Mouse (Mus musculus) layer of hippocampus, adult 9-10 months (tissue): ENCODE measurements around the gene Nadk.

Experiments
- DNase-seq: peaks from one replicate; pipeline ENCODE4 v3.0.0; 2022; ENCODE audit warnings: low spot score

Gene Nadk

GRCm38 (mm10) chr4:155561661-155562442 is at the start of gene Nadk:
Gene Nadk, plus strand, starts transcription at chr4:155562378.
- DNase-seq, result no peak

- DNase-seq, result no peak
Measured at GRCm38 (mm10) chr4:155514810-155515209, 47.4 kb upstream of the Nadk start.

- no peak for DNase-seq
Measured at GRCm38 (mm10) chr4:155517948-155518517, 44.1 kb upstream of the Nadk start.

DNA sequence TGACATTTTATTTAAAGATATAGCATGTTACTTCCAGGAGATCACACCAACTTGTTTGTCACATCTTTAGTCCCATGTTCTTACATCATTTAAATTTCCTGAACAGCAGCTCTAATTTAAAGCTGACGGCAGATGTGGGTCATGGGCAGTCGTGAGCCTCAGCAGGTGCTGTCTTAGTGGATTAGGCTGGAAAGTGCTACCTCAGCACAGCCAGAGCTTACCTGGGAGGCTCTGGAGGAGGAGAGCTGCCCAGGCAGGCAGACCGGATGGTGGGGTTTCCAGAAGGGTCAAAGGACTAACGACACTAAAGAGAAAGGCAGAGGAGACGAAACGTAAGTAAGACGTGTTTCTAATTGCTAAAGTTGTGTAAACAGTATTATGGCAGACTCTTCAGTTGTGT is 39.9 kb upstream of the Nadk start:
- DNase-seq, result no peak

DNA sequence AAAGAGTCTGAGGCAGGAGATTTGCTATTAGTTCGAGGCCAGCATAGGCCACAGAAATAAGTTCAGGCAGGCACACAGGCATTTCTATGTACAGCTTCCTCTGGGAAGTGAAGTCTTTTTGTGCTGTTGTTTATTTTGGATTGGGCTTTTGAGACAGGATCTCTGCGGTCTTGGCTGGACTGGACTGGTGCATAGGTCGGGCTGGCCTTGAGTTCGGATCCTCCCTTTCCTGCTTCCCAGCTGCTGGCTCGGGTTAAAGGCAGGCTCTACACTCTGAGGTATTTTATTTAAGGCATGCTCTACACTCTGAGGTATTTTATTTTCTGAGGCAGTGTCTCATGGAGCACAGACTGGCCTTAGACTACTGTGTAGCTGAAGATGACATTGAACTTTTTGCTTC is 36.4 kb upstream of the Nadk start:
- DNase-seq, result no peak

- no peak for DNase-seq
Measured at GRCm38 (mm10) chr4:155529294-155529693, 32.9 kb upstream of the Nadk start.

DNA sequence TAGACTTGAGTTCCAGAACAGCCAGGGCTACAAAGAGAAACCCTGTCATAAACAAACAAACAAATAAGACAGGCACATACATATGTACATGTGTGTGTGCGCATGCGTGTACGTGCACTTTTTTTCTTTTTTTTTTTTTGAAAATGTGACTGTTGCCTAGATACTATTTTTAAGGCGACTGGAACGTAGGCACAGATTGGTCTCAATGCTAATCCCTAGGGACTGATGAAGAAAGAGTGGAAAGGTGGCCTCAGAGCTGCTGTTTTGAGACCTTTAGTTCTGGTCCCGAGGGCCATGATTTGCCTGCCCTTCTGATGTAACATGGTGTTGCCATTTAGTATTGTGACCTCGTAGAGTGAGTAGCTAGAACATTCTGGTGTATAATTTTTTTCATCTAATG is 12.2 kb upstream of the Nadk start:
- DNase-seq, result no peak

DNA sequence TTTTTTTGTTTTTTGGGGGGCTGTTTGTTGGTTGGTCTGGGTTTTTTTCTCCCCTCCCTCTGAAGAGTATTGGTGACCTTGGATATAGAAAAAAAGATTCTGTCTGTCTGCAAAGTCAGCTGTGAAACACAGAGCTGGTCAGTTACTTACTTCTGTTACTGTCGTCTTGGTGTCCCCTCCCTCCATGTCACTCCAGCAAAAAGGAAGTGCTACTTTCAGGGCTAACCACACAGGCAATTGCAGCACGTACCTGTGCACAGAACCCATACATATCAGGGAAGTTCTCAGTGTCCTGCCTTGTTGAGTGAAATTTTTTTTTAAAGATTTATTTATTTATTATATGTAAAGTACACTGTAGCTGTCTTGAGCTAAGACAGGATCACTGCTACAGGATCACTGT is 11.7 kb upstream of the Nadk start:
- DNase-seq, result no peak

GRCm38 (mm10) chr4:155551073-155551472 is 11.1 kb upstream of the Nadk start:
- DNase-seq, result no peak

DNA sequence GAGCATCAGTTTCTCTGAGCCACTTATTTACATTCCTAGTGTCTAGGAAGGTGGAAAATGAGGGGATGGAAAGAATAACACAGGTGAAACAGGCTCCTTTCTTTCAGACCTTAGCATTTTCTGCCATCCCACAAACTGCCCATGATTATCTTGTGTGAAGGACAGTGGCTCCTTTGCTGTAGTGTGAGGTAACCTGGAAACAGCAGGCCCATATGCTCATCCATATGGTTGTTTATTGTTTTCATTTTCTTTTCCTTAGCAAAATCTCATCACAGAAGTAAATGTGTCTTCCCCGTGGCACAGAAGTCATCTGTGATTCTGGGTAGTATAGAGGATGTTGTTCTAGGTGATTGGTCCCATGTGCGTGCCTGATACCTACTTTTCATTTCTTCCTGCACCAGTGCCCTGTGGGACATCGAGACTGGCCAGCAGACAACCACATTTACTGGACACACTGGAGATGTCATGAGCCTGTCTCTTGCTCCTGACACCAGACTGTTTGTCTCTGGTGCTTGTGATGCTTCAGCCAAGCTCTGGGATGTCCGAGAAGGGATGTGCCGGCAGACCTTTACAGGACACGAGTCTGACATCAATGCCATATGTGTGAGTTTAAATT is 9.2 kb upstream of the Nadk start:
- DNase-seq, result no peak

GRCm38 (mm10) chr4:155554880-155555279 is 7.3 kb upstream of the Nadk start:
- no peak for DNase-seq

- no peak for DNase-seq
Measured at GRCm38 (mm10) chr4:155555464-155555863, 6.7 kb upstream of the Nadk start.

DNA sequence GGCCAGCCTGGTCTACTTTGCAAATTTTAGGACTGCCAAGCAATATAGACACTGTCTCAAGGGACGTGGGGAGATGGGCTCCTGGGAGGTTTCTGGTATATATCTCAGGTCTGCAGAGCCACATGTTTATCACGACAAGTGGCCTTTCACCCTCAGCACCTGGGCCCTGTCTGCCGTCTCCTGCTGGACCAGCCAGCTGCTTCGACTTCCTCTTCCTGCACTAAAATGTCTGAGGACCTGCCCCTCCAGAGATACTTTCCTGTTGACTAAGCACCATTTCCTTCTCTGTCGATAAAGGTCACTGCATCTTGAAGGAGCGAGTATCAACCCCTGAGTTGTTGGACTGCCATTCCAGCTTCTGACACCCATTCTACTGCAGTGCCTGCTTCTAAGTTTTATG is 2.7 kb upstream of the Nadk start:
- DNase-seq, result no peak

- no peak for DNase-seq
Measured at GRCm38 (mm10) chr4:155560932-155561331, 1.2 kb upstream of the Nadk start.

- no peak for DNase-seq
Measured at GRCm38 (mm10) chr4:155562725-155563399, 684 bp downstream of the Nadk start.

GRCm38 (mm10) chr4:155563400-155564231 is 1.4 kb downstream of the Nadk start:
- DNase-seq, result peak; percentile 91

DNA sequence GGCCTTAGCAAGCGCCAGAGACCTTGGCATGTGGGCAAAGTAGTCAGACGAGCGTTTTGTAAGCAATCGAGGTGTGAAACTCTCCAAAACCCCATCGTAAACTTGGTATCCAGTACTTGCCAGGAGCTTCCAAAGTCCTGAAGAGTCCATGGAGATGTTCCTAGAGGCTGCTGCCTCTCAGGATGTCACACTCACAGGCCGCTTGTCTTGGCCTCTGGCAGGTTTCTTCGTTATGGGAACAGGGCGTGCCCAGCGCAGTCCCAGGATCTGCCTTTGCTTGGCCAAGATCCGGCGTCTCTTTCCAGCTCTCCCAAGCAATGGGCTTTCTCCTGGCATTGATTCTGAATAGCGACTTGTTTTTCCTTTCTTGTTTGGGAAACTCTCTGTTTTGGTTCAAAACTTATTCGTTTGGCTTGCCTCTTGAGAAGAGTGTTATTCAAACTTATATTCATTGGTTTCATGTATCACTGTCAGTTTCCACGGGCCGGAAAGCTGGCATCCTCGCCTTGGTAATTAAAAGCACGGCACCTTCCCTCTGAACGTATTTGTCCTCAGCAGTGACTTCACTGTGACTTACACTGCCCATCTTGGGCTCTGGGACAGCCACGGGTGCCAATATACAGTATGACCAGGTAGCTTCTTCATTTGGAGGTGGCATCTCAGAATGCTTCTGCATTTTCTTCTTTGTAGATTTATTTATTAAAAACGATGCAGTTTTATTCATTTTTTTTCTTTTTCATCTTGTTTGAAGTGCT is 2.3 kb downstream of the Nadk start:
- no peak for DNase-seq

- DNase-seq, result no peak
Measured at GRCm38 (mm10) chr4:155566555-155566954, 4.4 kb downstream of the Nadk start.

- DNase-seq, result no peak
Measured at GRCm38 (mm10) chr4:155568170-155568569, 6.0 kb downstream of the Nadk start.

- DNase-seq, result no peak
Measured at GRCm38 (mm10) chr4:155568632-155569370, 6.6 kb downstream of the Nadk start.

GRCm38 (mm10) chr4:155569818-155570217 is 7.6 kb downstream of the Nadk start:
- DNase-seq, result no peak
